Mouse (Mus musculus) kidney, embryonic 14.5 days (tissue): ENCODE results near the gene Catsper1. TPM values are rescaled to one million over a fixed set of nuclear protein-coding genes. Genes with fewer than 3 reads are reported as not detected.

Experiments used
- ATAC-seq: fragments of 200-750 bp; cut with Nextera tagmentation; 2 replicates; pipeline ENCODE4 v1.8.0; 2017; ENCODE audit warnings: moderate number of reproducible peaks, mild to moderate bottlenecking, moderate TSS enrichment, moderate library complexity; ENCODE audit not compliant: low FRiP score, low TSS enrichment
- H3K27ac ChIP-seq: fragments of 300-500 bp; sonication (generic); 2 replicates; pipeline ENCODE4 v1.5.1; 2014; ENCODE audit warnings: low read depth, mild to moderate bottlenecking, low read length, moderate library complexity, mixed read lengths
- H3K27me3 ChIP-seq: fragments of 300-500 bp; sonication (generic); 2 replicates; pipeline ENCODE4 v1.6.1; 2014; ENCODE audit warnings: mild to moderate bottlenecking, low read length; ENCODE audit not compliant: control insufficient read depth, insufficient read depth
- H3K36me3 ChIP-seq: fragments of 300-500 bp; sonication (generic); 2 replicates; pipeline ENCODE4 v1.6.1; 2014; ENCODE audit warnings: low read length, mixed read lengths; ENCODE audit not compliant: control insufficient read depth, insufficient read depth
- H3K4me1 ChIP-seq: fragments of 300-500 bp; sonication (generic); 2 replicates; pipeline ENCODE4 v1.6.1; 2014; ENCODE audit warnings: low read length, mixed read lengths; ENCODE audit not compliant: control insufficient read depth, insufficient read depth
- H3K4me2 ChIP-seq: fragments of 300-500 bp; sonication (generic); replicated peaks from 2 replicates; pipeline ENCODE4 v1.6.1; 2014; ENCODE audit warnings: low read depth, mild to moderate bottlenecking, low read length
- H3K4me3 ChIP-seq: fragments of 300-500 bp; sonication (generic); 2 replicates; pipeline ENCODE4 v1.5.1; 2014; ENCODE audit warnings: mild to moderate bottlenecking, low read length
- H3K9ac ChIP-seq: fragments of 300-500 bp; sonication (generic); 2 replicates; pipeline ENCODE4 v1.6.1; 2014; ENCODE audit warnings: low read depth, mild to moderate bottlenecking, low read length, moderate library complexity
- H3K9me3 ChIP-seq: fragments of 300-500 bp; sonication (generic); 2 replicates; pipeline ENCODE4 v1.6.1; 2016; ENCODE audit warnings: low read length; ENCODE audit not compliant: control insufficient read depth
- WGBS: fragments of 180-500 bp; shearing (Covaris S2); extraction: QIAGEN DNeasy Blood & Tissue Kit; methylation state at CpG from one replicate; pipeline ENCODE4 v1.1.7; 2014; 5-methylcytosine and 5-hydroxymethylcytosine counted together
- polyA plus RNA-seq: library from polyadenylated mRNA; unstranded; fragments of >200 nt; fragmentation: Nextera tagmentation; extraction: Ambion mirVana; gene quantifications from 2 replicates; pipeline ENCODE4 v1.2.1, GENCODE M21; 2014

Gene Catsper1
- not detected in 2 replicates for polyA plus RNA-seq

DNA sequence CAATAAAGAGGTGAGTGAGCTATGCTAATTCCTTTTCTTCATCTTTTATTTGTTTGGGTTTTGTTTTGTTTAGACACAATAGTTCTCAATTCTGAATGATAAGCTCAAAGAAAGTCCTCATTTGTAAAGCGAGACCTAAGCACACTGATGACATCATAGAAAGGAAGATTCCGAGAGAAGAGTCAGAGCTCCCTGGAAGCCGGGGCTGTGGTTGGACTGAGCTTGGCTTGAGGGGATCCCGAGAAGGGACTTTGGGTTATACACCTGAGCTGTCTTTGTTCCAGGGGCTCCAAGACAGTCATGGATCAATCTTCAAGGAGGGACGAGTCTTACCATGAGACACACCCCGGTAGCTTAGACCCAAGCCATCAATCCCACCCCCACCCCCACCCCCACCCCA lies at the start of gene Catsper1:
Catsper1 (plus strand) TSS at position 301 of the 400 bp plus-strand sequence.
- no peak for ATAC-seq
- 91% methylated on average over 6 of the region's 6 CpGs for WGBS
- H3K9ac ChIP-seq = no peak within 1 kb of the TSS

DNA sequence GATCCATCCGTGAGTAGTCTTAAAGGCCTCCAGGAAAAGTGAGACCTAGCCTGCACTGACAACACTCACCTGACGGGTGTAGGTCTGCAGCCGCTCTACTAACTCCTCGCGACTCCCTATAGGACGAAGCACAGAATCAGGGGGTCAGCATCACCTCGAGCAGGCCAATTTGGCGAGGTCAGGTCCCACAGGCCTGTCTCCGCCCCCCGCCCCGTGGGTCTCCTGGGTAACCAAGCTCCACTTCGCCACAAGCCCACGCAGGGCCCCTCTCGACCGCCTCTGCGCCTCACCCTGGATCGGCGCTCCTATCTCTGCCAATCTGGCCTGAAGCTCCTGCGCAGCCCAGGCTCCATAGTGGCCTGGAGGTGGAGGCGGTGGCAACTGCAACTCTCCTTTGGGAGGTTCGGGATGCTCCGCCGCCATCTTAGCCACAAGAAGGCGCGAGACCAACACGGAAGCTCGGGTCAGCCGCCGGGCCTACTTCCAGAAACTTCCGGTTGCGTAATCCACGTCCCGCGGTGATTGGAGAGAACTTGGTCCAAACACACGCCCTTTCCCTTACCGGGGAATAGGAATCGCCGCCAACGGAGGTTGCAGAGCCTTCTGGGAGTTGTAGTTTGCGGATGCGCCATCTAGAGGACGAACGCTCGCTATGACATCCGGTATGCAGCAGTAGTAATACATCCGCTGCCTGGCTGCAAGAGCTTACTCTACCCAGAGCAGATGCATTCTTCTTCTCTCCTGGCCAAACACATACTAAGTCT lies 40.4 kb upstream of the Catsper1 start, which contains the start of gene Sf3b2:
Sf3b2 (minus strand) TSS at position 484 of the 764 bp plus-strand sequence.
- peak within 1 kb of the TSS; percentile 85 for H3K4me2 ChIP-seq
- H3K36me3 ChIP-seq = peaks cover 37% of the 10 kb centered on the region
- H3K27me3 ChIP-seq = no peaks in the 10 kb centered on the region
- peak within 1 kb of the TSS; percentile 78 for H3K27ac ChIP-seq
- H3K4me3 ChIP-seq = peak within 1 kb of the TSS; percentile 95
- no peaks in the 10 kb centered on the region for H3K9me3 ChIP-seq
- WGBS = under 1% methylated on average over 46 of the region's 46 CpGs
- peak; percentile 96 for ATAC-seq
- peak within 1 kb of the TSS; percentile 90 for H3K9ac ChIP-seq
- H3K4me1 ChIP-seq = peaks cover 25% of the 10 kb centered on the region

More for the DNA sequence above, at the start of gene Catsper1:
- Histone ChIP-seq H3K27me3 (no peaks in the 10 kb centered on the region), H3K4me2 (no peak within 1 kb of the TSS), H3K9me3 (no peaks in the 10 kb centered on the region), H3K36me3 (no peaks in the 10 kb centered on the region), H3K4me3 (no peak within 1 kb of the TSS), H3K4me1 (no peaks in the 10 kb centered on the region), H3K27ac (no peak within 1 kb of the TSS)

- Histone ChIP-seq H3K9me3 (no peaks in the 10 kb centered on the region), H3K4me2 (peak overlapping the region; percentile 53), H3K4me1 (peaks cover 25% of the 10 kb centered on the region), H3K9ac (peak overlapping the region; percentile 60), H3K27ac (peak overlapping the region; percentile 65), H3K27me3 (no peaks in the 10 kb centered on the region), H3K4me3 (peak overlapping the region; percentile 95), H3K36me3 (peaks cover 31% of the 10 kb centered on the region)
- WGBS = 7% methylated on average over 13 of the region's 13 CpGs
- ATAC-seq = peak; percentile 41
These were observed 39.8 kb upstream of the Catsper1 start for GRCm38 (mm10) chr19:5295736-5296075.

- Histone ChIP-seq H3K4me3 (no peak overlapping the region), H3K4me2 (0 out of 2 replicates have a peak overlapping the region, but pooled peaks have one; percentile 53)
These were observed 38.9 kb upstream of the Catsper1 start for GRCm38 (mm10) chr19:5296630-5297029.

DNA sequence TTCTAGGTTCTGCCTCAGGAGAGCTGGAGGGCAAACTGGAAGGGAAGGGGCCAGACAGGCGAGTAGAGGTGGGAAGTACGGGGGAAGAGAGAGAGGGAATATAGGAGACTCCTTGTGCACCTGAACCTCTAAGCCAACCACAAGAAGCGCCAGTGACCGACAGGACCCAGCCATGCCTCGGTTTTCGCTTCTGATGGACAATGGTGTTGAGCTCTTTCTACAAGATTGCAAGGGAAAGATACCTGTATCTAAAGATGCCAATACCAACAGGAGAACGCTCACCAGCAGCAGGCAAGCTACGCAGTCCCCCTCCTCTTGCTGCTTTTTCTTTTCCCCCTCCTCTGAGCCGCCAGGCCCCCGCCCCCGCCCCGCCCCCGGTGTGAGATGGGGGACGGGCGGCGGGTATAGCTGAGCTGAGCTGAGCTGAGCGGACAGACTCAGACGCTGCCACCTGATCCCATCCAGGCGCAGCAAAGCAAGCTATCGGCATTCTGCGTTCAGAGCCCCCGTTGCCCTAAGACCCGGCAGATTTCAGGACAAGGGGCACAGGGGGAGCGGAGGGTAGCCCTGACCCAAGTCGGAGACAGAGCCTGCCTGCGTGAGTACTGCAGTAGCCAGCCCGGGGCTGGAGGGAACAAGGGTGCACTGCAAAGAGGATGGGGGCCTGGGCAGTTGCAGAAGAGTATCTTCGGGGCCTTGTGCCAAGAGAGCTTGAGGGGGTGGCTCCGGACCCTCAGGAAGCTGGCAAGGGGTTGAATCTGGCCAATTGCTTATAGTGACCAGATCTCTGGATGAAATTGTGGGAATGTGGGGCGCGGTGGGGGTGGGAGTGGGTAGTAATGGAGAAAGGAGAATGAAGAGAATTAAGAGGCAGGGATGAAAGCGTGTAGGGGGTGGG lies 37.4 kb upstream of the Catsper1 start, which contains the start of gene Gal3st3:
Gal3st3 (plus strand) TSS at position 429 of the 898 bp plus-strand sequence.
- Histone ChIP-seq H3K36me3 (peaks cover 9% of the 10 kb centered on the region), H3K9me3 (no peaks in the 10 kb centered on the region), H3K27ac (no peak within 1 kb of the TSS), H3K4me1 (peaks cover 25% of the 10 kb centered on the region), H3K9ac (peak within 1 kb of the TSS; percentile 56), H3K4me3 (peak within 1 kb of the TSS; percentile 39), H3K4me2 (peak within 1 kb of the TSS; percentile 81), H3K27me3 (no peaks in the 10 kb centered on the region)
- 4% methylated on average over 30 of the region's 32 CpGs for WGBS
- ATAC-seq = no peak

More at GRCm38 (mm10) chr19:5296630-5297029, 38.9 kb upstream of the Catsper1 start:
- Histone ChIP-seq H3K36me3 (peaks cover 23% of the 10 kb centered on the region), H3K27me3 (no peaks in the 10 kb centered on the region), H3K27ac (no peak overlapping the region), H3K4me1 (peaks cover 25% of the 10 kb centered on the region), H3K9me3 (no peaks in the 10 kb centered on the region), H3K9ac (no peak overlapping the region)
- WGBS = 28% methylated on average over 5 of the region's 5 CpGs
- ATAC-seq = no peak

DNA sequence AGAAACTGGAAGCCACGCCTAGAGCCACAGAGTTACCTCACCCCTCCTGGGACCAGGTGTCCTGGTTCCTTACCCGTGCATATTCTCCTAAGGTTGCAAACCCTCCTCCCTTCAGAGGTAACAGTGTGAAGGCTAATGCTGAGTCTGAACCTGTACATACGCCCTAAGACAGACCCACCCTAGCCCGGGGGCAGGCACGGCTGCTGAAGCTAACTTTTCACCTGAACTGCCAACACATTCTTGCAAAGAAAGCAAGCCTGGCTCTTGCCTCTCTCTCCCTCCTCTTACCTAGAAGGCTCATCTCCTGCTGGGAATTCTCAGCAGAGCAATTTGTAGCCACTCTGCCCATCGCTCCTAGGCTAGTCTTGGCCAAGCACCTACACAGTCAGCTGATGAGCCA lies 35.0 kb upstream of the Catsper1 start:
- Histone ChIP-seq H3K4me3 (no peak overlapping the region), H3K36me3 (no peaks in the 10 kb centered on the region), H3K4me1 (peaks cover 15% of the 10 kb centered on the region), H3K9ac (no peak overlapping the region), H3K27me3 (no peaks in the 10 kb centered on the region), H3K9me3 (no peaks in the 10 kb centered on the region), H3K27ac (no peak overlapping the region), H3K4me2 (no peak overlapping the region)
- 75% methylated on average over 6 of the region's 6 CpGs for WGBS
- no peak for ATAC-seq

DNA sequence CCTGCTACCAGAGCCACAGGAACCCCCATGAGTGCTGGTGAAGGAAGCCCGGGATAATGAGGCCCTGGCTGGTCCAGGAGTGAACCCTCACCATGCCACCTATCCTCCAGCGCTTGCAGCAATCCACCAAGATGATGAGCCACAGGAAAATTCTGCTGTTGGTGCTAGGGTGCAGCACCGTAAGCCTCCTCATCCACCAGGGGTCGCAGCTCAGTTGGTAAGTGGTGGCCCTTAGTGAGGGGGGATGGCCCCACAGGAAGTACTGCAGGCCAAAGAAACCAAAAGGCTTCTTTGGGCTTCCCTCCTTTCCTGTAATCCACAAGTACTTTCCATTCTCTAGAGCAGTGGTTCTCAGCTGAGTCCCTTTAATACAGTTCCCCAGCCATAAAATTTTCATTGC lies 33.1 kb upstream of the Catsper1 start:
- WGBS = 19% methylated on average over 4 of the region's 4 CpGs
- H3K4me1 ChIP-seq = 0 out of 2 replicates have a peak, but pooled peaks cover 7% of the 10 kb centered on the region
- no peak overlapping the region for H3K4me2 ChIP-seq
- peaks cover 7% of the 10 kb centered on the region for H3K9me3 ChIP-seq
- H3K27ac ChIP-seq = no peak overlapping the region
- H3K27me3 ChIP-seq = 0 out of 2 replicates have a peak, but pooled peaks cover 3% of the 10 kb centered on the region
- H3K9ac ChIP-seq = no peak overlapping the region
- ATAC-seq = peak; percentile 44; the same call in 1 of the 2 replicates
- no peak overlapping the region for H3K4me3 ChIP-seq
- H3K36me3 ChIP-seq = no peaks in the 10 kb centered on the region

DNA sequence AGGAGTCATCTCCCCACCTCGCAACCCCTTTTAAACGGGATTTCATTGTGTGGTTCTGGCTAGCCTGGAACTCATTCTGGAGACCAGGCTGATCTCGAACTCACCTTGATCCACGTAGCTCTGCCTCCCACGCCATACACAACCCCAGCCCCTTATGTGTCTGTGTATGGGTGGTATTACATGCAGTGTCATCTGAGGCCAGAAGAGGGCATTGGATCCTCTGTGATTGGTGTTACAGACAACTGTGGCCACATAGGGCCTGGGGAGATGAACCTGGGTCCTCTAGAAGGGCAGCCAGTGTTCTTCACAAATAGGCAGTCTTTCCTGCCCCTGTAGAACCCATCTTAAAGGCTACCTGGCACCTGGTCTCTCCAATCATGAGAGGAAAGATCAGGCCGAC lies 29.3 kb upstream of the Catsper1 start:
- H3K27ac ChIP-seq = no peak overlapping the region
- H3K4me2 ChIP-seq = no peak overlapping the region
- H3K9ac ChIP-seq = no peak overlapping the region
- H3K27me3 ChIP-seq = 0 out of 2 replicates have a peak, but pooled peaks cover 3% of the 10 kb centered on the region
- peaks cover 7% of the 10 kb centered on the region for H3K9me3 ChIP-seq
- ATAC-seq = no peak
- H3K4me1 ChIP-seq = no peaks in the 10 kb centered on the region
- 91% methylated on average over 6 of the region's 6 CpGs for WGBS
- H3K36me3 ChIP-seq = no peaks in the 10 kb centered on the region
- H3K4me3 ChIP-seq = no peak overlapping the region
